Mouse (Mus musculus): ENCODE data around the gene Prlhr. TPM values are rescaled to one million over a fixed set of nuclear protein-coding genes. Genes with fewer than 3 reads are reported as not detected.

Prlhr gene
- polyA plus RNA-seq (2015; fragmentation: Nextera tagmentation; extraction: Ambion mirVana): not detected in 2 replicates

DNA sequence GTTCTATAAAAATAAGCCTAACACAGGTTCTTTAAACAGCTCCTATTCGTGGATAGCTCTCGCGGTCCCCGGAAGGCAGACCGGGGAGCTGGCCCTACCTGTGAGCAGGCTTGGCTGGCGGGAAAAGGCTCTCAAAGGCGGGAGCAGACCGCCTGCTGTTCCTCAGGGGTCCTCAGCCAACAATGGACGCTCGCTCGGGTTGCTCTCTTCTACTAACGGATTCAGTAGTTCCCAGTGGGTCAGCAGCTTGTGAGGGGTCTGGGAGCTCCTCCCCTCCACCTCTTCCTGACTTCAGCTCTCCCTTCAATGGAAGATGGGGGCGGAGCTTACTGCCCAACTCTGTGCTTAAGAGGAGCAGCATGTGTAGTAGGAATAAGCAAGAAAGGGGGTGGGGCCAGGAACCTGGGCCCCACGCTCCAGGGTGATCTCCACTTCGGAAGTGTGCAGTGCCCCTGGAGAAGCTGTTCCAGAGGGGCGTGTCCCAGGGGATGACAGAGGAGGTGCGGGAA lies at the start of gene Prlhr:
Gene Prlhr, minus strand, starts transcription at position 51 of the 509 bp plus-strand sequence.
- Histone ChIP-seq H3K27ac (no peak within 1 kb of the TSS), H3K4me2 (peak within 1 kb of the TSS; percentile 49), H3K9me3 (no peaks in the 10 kb centered on the region), H3K4me1 (peaks cover 16% of the 10 kb centered on the region; the same call in 1 of the 2 replicates), H3K27me3 (replicated peaks) (peaks cover 31% of the 10 kb centered on the region), H3K9ac (no peak within 1 kb of the TSS), H3K36me3 (no peaks in the 10 kb centered on the region), H3K4me3 (replicated peaks) (peak within 1 kb of the TSS; percentile 23; the same call in 1 of the 2 replicates)
- ATAC-seq (ENCODE audit: insufficient read depth, low FRiP score, low read depth): no peak
- WGBS: 7% methylated on average over 17 of the region's 17 CpGs

DNA sequence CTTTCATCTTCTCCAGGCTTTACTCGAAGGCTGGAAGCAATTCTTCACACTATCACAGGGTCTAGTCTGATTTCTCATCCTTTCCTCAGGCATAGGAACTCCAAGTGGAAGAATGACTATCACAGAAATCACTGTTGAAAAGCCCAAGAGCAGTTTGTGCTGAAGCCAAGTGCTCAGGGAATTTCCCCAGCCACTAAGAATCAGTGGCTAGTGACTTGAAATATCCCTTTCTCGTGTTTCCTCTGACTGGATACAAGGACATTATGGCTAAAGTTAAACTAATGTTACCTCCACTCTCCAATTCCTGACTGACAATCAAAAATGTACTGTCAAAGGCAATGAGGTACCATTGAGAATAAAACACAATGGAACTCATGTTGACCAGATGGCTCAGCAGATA lies 47.0 kb upstream of the Prlhr start:
- H3K9ac ChIP-seq: no peak overlapping the region
- no peak overlapping the region for H3K4me3 ChIP-seq (replicated peaks)
- 57% methylated on average over 2 of the region's 2 CpGs for WGBS
- H3K27me3 ChIP-seq (replicated peaks): no peaks in the 10 kb centered on the region
- no peak overlapping the region for H3K27ac ChIP-seq
- ATAC-seq (ENCODE audit: insufficient read depth, low FRiP score, low read depth): no peak
- H3K4me1 ChIP-seq: no peaks in the 10 kb centered on the region
- H3K4me2 ChIP-seq: no peak overlapping the region
- H3K36me3 ChIP-seq: no peaks in the 10 kb centered on the region
- no peaks in the 10 kb centered on the region for H3K9me3 ChIP-seq

DNA sequence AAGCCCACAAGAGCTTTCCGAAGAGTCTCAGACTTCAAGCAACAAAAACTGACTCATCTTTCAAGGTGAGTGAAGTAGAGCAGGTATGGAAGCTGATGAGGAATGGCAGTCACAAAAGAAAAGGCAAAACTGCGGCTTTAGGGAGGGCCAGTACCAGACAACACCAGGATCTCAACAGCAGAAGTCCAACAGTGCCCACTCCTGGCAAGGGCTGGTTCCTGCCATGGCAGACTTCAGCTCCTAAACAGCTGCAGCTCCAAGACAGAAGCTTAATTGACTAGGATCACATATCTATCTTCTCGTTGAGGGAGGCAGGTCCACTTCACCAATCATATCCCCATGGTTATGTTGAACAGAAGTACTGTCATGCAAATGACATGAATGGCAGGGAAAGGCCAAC lies 45.3 kb upstream of the Prlhr start:
- H3K27me3 ChIP-seq (replicated peaks): no peaks in the 10 kb centered on the region
- no peaks in the 10 kb centered on the region for H3K4me1 ChIP-seq
- H3K27ac ChIP-seq: no peak overlapping the region
- H3K9ac ChIP-seq: no peak overlapping the region
- no peak for ATAC-seq (ENCODE audit: insufficient read depth, low FRiP score, low read depth)
- no peaks in the 10 kb centered on the region for H3K9me3 ChIP-seq
- H3K36me3 ChIP-seq: no peaks in the 10 kb centered on the region
- WGBS: 56% methylated on average over 3 of the region's 3 CpGs
- H3K4me3 ChIP-seq (replicated peaks): no peak overlapping the region
- no peak overlapping the region for H3K4me2 ChIP-seq

DNA sequence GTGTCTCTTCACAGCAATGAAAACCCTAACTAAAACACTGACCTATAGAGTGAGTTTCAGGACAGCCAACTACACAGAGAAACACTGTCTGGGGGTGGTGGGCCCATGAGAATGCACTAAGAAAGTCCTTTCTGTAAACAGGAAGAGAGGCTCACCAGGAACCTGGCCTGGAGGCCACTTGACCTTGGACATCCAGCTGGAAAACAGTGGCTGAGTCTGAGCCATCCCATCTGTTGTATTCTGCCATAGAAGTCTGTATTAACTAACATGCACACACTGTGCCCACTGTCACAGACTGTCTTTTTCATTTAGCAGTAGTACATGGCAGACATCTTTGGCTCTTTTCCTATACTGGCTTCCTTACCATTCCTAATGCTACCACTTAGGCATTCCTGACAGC lies 32.1 kb upstream of the Prlhr start:
- peak; percentile 27; the same call in 1 of the 2 replicates for ATAC-seq (ENCODE audit: insufficient read depth, low FRiP score, low read depth)
- no peak overlapping the region for H3K9ac ChIP-seq
- H3K36me3 ChIP-seq: no peaks in the 10 kb centered on the region
- H3K9me3 ChIP-seq: no peaks in the 10 kb centered on the region
- H3K27ac ChIP-seq: peak overlapping the region; percentile 48; the same call in 1 of the 2 replicates
- H3K4me3 ChIP-seq (replicated peaks): no peak overlapping the region
- H3K4me1 ChIP-seq: no peaks in the 10 kb centered on the region
- H3K27me3 ChIP-seq (replicated peaks): no peaks in the 10 kb centered on the region
- H3K4me2 ChIP-seq: no peak overlapping the region

DNA sequence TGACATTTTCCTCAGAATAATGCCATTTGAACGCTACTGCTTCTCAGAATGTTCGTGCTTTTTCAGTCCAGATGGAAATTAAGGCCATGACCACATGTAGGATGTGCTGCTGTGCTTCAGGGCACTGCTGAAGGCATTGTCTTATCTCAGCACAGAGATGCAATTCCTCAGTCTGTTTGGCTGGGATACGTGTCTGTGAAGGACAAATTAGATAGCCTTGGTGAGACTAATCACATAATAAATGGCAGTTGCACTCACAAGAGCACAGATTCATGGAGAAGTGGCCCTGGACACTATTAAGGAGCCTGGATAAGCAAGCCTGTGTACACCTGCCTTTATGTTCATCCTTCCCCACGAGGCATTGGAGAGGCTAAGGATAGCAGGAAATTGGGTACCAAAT lies 29.1 kb upstream of the Prlhr start:
- Histone ChIP-seq H3K9me3 (no peaks in the 10 kb centered on the region), H3K4me1 (no peaks in the 10 kb centered on the region), H3K4me2 (no peak overlapping the region), H3K9ac (no peak overlapping the region), H3K27ac (no peak overlapping the region), H3K27me3 (replicated peaks) (no peaks in the 10 kb centered on the region), H3K36me3 (no peaks in the 10 kb centered on the region), H3K4me3 (replicated peaks) (no peak overlapping the region)
- 68% methylated on average over 4 of the region's 4 CpGs for WGBS
- ATAC-seq (ENCODE audit: insufficient read depth, low FRiP score, low read depth): no peak

DNA sequence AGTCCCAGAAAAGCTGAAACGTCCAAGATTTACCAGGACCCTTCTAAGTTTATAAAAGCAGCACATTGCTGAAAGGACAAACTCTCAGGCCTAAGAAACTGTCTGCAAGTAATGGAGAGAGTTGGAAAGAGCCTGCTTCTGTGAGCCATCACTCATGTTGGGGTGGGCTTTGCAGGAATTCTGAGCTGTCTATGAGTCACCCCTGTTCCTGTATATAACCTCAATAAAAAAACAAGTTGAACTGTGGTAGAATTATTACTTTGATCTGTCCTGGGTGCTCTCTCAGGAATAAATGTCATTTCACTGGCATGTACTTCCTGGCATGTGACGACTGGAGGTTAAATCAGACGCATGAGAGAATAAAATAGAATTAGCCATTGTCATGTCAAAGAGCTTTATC lies 27.7 kb upstream of the Prlhr start:
- no peaks in the 10 kb centered on the region for H3K36me3 ChIP-seq
- ATAC-seq (ENCODE audit: insufficient read depth, low FRiP score, low read depth): no peak

DNA sequence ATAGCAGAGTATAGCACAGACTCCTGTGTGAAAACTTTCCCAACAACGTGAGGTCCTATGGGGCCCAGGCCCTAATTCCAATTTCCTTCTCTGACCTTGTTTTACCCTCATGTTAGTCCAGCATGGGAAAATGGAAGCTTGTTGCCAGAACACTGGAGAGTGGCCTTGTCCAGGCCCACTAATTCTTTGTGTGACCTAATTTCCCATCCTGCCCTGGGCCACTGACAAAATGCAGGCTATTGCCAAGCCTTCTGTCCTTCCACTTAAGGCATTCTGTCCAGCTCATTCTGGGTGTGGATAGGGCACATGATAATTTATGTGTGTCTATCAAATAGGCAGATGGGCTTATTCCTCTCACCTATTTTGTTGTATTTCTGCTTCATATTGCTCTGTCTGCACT lies 21.5 kb upstream of the Prlhr start:
- H3K27me3 ChIP-seq (replicated peaks): no peaks in the 10 kb centered on the region
- H3K4me1 ChIP-seq: no peaks in the 10 kb centered on the region
- H3K27ac ChIP-seq: no peak overlapping the region
- no peak overlapping the region for H3K9ac ChIP-seq
- WGBS: 70% methylated on average over 1 of the region's 1 CpGs
- no peak for ATAC-seq (ENCODE audit: insufficient read depth, low FRiP score, low read depth)
- H3K9me3 ChIP-seq: no peaks in the 10 kb centered on the region
- no peak overlapping the region for H3K4me2 ChIP-seq
- H3K36me3 ChIP-seq: no peaks in the 10 kb centered on the region
- H3K4me3 ChIP-seq (replicated peaks): no peak overlapping the region

More for the DNA sequence above, 27.7 kb upstream of the Prlhr start:
- Histone ChIP-seq H3K27me3 (replicated peaks) (no peaks in the 10 kb centered on the region), H3K9ac (no peak overlapping the region), H3K9me3 (no peaks in the 10 kb centered on the region), H3K4me1 (no peaks in the 10 kb centered on the region), H3K4me3 (replicated peaks) (no peak overlapping the region), H3K27ac (no peak overlapping the region), H3K4me2 (no peak overlapping the region)
- WGBS: 36% methylated on average over 3 of the region's 3 CpGs

DNA sequence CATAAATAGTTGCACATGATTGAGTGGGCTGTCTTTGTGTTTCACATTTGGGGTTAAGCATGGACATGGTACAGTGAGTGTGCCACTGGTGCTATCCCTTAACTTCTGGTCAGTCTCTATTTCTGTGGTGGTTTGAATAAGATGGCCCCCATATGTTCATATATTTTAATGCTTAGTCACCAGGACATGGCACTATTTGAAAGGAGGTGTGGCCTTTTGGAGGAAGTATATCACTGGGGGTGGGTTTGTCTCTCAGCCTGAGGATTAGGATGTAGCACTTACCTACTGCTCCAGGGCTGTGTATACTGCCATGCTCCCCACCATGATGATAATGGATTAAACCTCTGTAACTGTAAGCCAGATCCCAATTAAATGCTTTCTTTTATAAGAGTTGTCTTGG lies 17.2 kb upstream of the Prlhr start:
- no peaks in the 10 kb centered on the region for H3K27me3 ChIP-seq (replicated peaks)
- H3K4me3 ChIP-seq (replicated peaks): no peak overlapping the region
- H3K27ac ChIP-seq: no peak overlapping the region
- no peak overlapping the region for H3K4me2 ChIP-seq
- H3K9me3 ChIP-seq: no peaks in the 10 kb centered on the region
- no peaks in the 10 kb centered on the region for H3K36me3 ChIP-seq
- ATAC-seq (ENCODE audit: insufficient read depth, low FRiP score, low read depth): no peak
- H3K9ac ChIP-seq: no peak overlapping the region
- H3K4me1 ChIP-seq: no peaks in the 10 kb centered on the region

DNA sequence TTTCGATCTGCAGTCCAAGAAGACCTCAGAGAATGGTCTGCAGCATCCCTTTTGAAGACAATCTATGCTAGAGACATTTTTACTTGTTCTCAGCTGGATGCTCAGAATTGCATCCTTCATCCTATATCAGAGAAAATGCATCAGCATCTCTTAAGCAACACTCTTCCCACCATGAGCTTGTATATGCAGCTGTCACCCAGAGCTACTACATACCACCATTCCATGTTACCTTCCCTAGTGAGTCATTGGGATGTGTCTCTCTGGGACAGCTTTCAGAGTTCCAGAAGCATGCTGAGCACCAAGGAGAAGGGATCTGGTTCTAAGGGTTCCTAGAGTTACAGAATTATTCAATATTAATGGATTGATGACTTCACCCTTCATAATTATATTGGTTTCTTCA lies 10.8 kb upstream of the Prlhr start:
- Histone ChIP-seq H3K27ac (no peak overlapping the region), H3K36me3 (no peaks in the 10 kb centered on the region), H3K27me3 (replicated peaks) (no peaks in the 10 kb centered on the region), H3K9me3 (no peaks in the 10 kb centered on the region), H3K4me3 (replicated peaks) (no peak overlapping the region), H3K4me2 (no peak overlapping the region), H3K9ac (no peak overlapping the region), H3K4me1 (no peaks in the 10 kb centered on the region)
- 32% methylated on average over 1 of the region's 1 CpGs for WGBS
- no peak for ATAC-seq (ENCODE audit: insufficient read depth, low FRiP score, low read depth)

DNA sequence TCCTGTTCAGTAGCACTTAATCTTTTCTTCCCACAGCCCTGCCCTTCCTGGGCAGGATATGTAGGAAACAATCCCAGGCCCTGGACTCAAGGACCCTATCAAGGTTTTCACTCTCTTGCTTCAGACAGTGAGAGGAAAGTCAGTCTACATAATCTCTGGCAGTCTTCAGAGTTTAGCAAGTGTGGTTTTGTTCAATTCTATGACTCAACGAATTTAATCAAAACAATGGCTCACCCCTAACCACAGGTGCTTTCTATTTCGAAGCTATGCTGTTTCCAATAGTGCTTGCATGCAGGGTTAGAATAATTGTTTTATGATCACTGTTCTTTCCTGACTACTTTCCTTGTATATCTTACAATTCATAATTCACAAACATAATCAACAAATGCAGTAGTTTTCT lies 9.7 kb upstream of the Prlhr start:
- Histone ChIP-seq H3K9ac (no peak overlapping the region), H3K4me3 (replicated peaks) (no peak overlapping the region), H3K27me3 (replicated peaks) (no peaks in the 10 kb centered on the region), H3K4me1 (no peaks in the 10 kb centered on the region), H3K9me3 (no peaks in the 10 kb centered on the region), H3K27ac (no peak overlapping the region), H3K36me3 (no peaks in the 10 kb centered on the region), H3K4me2 (no peak overlapping the region)
- WGBS: 49% methylated on average over 2 of the region's 2 CpGs
- ATAC-seq (ENCODE audit: insufficient read depth, low FRiP score, low read depth): no peak

DNA sequence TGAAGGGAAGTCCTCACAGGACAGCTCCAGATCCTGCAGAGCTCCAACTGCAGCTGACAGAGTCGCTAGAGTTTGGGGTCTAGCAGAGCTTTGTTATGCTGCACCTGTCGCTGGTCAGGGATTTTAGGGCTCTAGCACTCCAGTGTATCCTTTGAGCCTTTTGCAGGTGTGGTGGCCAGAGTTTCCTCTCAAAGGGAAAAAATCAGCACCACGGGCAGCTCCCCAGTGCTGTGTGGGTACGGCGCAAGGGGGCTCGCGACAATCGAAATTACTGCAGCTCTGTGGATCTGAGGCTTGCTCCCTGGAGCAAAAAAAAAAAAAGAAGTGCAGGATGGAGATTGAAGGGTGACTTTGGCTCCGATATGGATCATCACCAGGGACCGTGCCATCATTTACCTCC lies 742 bp upstream of the Prlhr start:
- H3K36me3 ChIP-seq: no peaks in the 10 kb centered on the region
- WGBS: 3% methylated on average over 10 of the region's 10 CpGs

DNA sequence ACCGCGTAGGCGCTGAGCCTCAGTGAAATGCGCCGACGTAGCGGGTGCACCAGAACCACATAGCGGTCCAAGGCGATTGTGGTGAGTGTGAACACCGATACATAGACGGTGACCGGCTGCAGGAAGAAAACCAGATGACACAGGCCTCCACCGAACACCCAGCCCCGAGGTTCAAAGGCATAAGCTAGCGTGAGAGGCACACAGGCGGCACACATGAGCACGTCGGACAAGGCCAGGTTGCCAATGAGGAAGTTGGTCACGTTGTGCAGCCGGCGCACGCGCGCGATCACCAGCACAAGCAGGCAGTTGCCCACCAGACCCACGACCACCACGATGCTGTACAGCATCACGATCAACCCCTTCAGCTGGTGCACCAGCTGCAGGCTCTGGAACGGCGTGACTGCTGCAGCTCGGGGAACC lies 506 bp downstream of the Prlhr start:
- H3K27ac ChIP-seq: no peak overlapping the region
- peak overlapping the region; percentile 49 for H3K4me2 ChIP-seq
- 17% methylated on average over 31 of the region's 31 CpGs for WGBS
- no peaks in the 10 kb centered on the region for H3K9me3 ChIP-seq
- H3K4me3 ChIP-seq (replicated peaks): peak overlapping the region; percentile 23; the same call in 1 of the 2 replicates
- ATAC-seq (ENCODE audit: insufficient read depth, low FRiP score, low read depth): no peak
- H3K9ac ChIP-seq: no peak overlapping the region
- H3K36me3 ChIP-seq: no peaks in the 10 kb centered on the region
- H3K4me1 ChIP-seq: peaks cover 16% of the 10 kb centered on the region; the same call in 1 of the 2 replicates
- H3K27me3 ChIP-seq (replicated peaks): peaks cover 31% of the 10 kb centered on the region

More for the DNA sequence above, 742 bp upstream of the Prlhr start:
- peaks cover 31% of the 10 kb centered on the region for H3K27me3 ChIP-seq (replicated peaks)
- ATAC-seq (ENCODE audit: insufficient read depth, low FRiP score, low read depth): peak; percentile 31; the same call in 1 of the 2 replicates
- no peak overlapping the region for H3K27ac ChIP-seq
- no peak overlapping the region for H3K9ac ChIP-seq
- H3K4me3 ChIP-seq (replicated peaks): no peak overlapping the region
- no peaks in the 10 kb centered on the region for H3K9me3 ChIP-seq
- H3K4me1 ChIP-seq: peaks cover 16% of the 10 kb centered on the region; the same call in 1 of the 2 replicates
- H3K4me2 ChIP-seq: no peak overlapping the region

All from stomach, embryonic 15.5 days (tissue).